Mouse (Mus musculus) heart, embryonic 16.5 days (tissue): ENCODE measurements at regions not wholly inside any gene's neighbourhood (a gene's known extent, or its start where the extent isn't known, plus 50 kb on each side); places are given as distances from the start of the nearest gene placed in this dataset.
"Not testable (repeated sequence)": the region's sequence is repeated elsewhere in the genome, so short reads cannot be mapped to it uniquely, and the experiment has no call there.

Source experiments
- ATAC-seq: fragments of 200-750 bp; cut with Nextera tagmentation; replicated peaks from 2 replicates; pipeline ENCODE4 v1.8.0; 2017; ENCODE audit warnings: moderate number of reproducible peaks; ENCODE audit not compliant: insufficient read depth, low FRiP score; ENCODE audit errors: extremely low read depth
- H3K27ac ChIP-seq: fragments of 300-500 bp; sonication (generic); 2 replicates; pipeline ENCODE4 v1.5.1; 2014; ENCODE audit warnings: mild to moderate bottlenecking, low read length, control low read depth, moderate library complexity
- H3K27me3 ChIP-seq: fragments of 300-500 bp; sonication (generic); 2 replicates; pipeline ENCODE4 v1.6.1; 2014; ENCODE audit warnings: low read length, mixed read lengths; ENCODE audit not compliant: control insufficient read depth, insufficient read depth
- H3K36me3 ChIP-seq: fragments of 300-500 bp; sonication (generic); 2 replicates; pipeline ENCODE4 v1.6.1; 2014; ENCODE audit not compliant: control insufficient read depth, insufficient read depth
- H3K4me1 ChIP-seq: fragments of 300-500 bp; sonication (generic); 2 replicates; pipeline ENCODE4 v1.6.1; 2014; ENCODE audit warnings: low read length, mixed read lengths; ENCODE audit not compliant: control insufficient read depth, insufficient read depth
- H3K4me2 ChIP-seq: fragments of 300-500 bp; sonication (generic); 2 replicates; pipeline ENCODE4 v1.6.1; 2014; ENCODE audit warnings: low read depth, mild to moderate bottlenecking, control low read depth, low read length
- H3K4me3 ChIP-seq: fragments of 300-500 bp; sonication (generic); 2 replicates; pipeline ENCODE4 v1.5.1; 2014; ENCODE audit warnings: mild to moderate bottlenecking, control low read depth, low read length
- H3K9ac ChIP-seq: fragments of 300-500 bp; sonication (generic); 2 replicates; pipeline ENCODE4 v1.6.1; 2014; ENCODE audit warnings: low read length, control low read depth
- H3K9me3 ChIP-seq: fragments of 300-500 bp; sonication (generic); replicated peaks from 2 replicates; pipeline ENCODE4 v1.6.1; 2016; ENCODE audit warnings: low read length; ENCODE audit not compliant: control insufficient read depth
- WGBS: fragments of 180-500 bp; shearing (Covaris S2); extraction: QIAGEN DNeasy Blood & Tissue Kit; methylation state at CpG from one replicate; pipeline ENCODE4 v1.1.7; 2014; 5-methylcytosine and 5-hydroxymethylcytosine counted together

- Histone ChIP-seq H3K4me2 (no peak overlapping the region), H3K9ac (no peak overlapping the region)
- WGBS, result 88% methylated on average over 2 of the region's 2 CpGs
Measured at GRCm38 (mm10) chr17:79547075-79547474, 64.6 kb upstream of the Rmdn2 start.

DNA sequence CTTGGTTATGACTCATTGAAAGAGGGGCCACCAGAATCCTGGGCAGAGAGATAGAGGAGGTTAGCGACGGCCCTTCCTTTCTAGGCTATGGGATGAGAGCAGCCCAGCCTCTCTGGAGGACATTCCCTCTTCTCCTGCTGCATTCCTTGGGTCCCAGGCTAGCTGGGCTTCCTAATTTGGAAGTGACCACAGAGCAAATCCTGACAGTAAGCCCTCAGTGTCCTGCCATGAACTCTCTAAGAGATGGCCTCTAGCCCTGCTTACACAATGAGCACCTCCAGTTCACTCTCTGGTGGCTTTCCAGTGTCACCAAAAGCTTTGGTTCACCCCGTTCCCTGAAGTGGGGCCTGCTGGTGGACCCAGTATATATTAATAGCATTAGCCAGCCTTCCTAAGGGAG is 64.1 kb upstream of the Rmdn2 start:
- Histone ChIP-seq H3K4me2 (no peak overlapping the region), H3K4me3 (no peak overlapping the region), H3K27ac (no peak overlapping the region), H3K27me3 (no peaks in the 10 kb centered on the region), H3K9ac (no peak overlapping the region), H3K36me3 (no peaks in the 10 kb centered on the region), H3K9me3 (no peaks in the 10 kb centered on the region), H3K4me1 (peaks cover 21% of the 10 kb centered on the region)
- ATAC-seq, result no peak
- 53% methylated on average over 3 of the region's 3 CpGs for whole genome bisulfite sequencing

More at GRCm38 (mm10) chr17:79547075-79547474, 64.6 kb upstream of the Rmdn2 start:
- no peak for ATAC-seq
- no peak overlapping the region for H3K4me3 ChIP-seq
- H3K36me3 ChIP-seq, result no peaks in the 10 kb centered on the region
- peaks cover 21% of the 10 kb centered on the region for H3K4me1 ChIP-seq
- no peaks in the 10 kb centered on the region for H3K27me3 ChIP-seq
- no peak overlapping the region for H3K27ac ChIP-seq
- no peaks in the 10 kb centered on the region for H3K9me3 ChIP-seq

DNA sequence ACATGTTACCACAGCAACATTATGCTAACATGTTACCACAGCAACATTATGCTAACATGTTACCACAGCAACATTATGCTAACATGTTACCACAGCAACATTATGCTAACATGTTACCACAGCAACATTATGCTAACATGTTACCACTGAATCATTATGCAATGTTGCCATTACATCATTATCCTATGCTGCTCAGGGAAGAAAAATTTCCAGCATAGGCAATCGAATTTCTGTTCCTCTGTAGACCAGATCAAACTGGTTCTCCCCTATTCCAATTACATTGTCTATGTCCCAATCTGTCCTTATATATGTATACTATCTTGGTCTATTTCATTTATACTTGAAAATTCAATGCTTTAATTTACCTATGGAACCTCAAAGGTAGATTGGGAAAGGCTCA is 61.3 kb upstream of the Rmdn2 start:
- not testable (repeated sequence) for H3K4me1 ChIP-seq, H3K9ac ChIP-seq, H3K4me3 ChIP-seq, H3K36me3 ChIP-seq, H3K9me3 ChIP-seq, H3K4me2 ChIP-seq, H3K27ac ChIP-seq, H3K27me3 ChIP-seq, ATAC-seq
- WGBS, result 77% methylated on average over 1 of the region's 1 CpGs

- H3K4me2 ChIP-seq, result no peak overlapping the region
- 0 out of 2 replicates have a peak, but pooled peaks cover 4% of the 10 kb centered on the region for H3K9me3 ChIP-seq
- ATAC-seq, result no peak
- no peak overlapping the region for H3K4me3 ChIP-seq
- WGBS, result 54% methylated on average over 2 of the region's 2 CpGs
- no peak overlapping the region for H3K27ac ChIP-seq
- no peaks in the 10 kb centered on the region for H3K4me1 ChIP-seq
- no peaks in the 10 kb centered on the region for H3K36me3 ChIP-seq
- H3K9ac ChIP-seq, result no peak overlapping the region
- no peaks in the 10 kb centered on the region for H3K27me3 ChIP-seq
Measured at GRCm38 (mm10) chr17:79553850-79554249, 57.8 kb upstream of the Rmdn2 start.

- H3K4me2 ChIP-seq, result no peak overlapping the region
- H3K27ac ChIP-seq, result no peak overlapping the region
- H3K4me1 ChIP-seq, result no peaks in the 10 kb centered on the region
- H3K9ac ChIP-seq, result no peak overlapping the region
- H3K9me3 ChIP-seq, result peaks cover 18% of the 10 kb centered on the region
- no peak overlapping the region for H3K4me3 ChIP-seq
- no peaks in the 10 kb centered on the region for H3K27me3 ChIP-seq
- H3K36me3 ChIP-seq, result no peaks in the 10 kb centered on the region
- no peak for ATAC-seq
- 67% methylated on average over 1 of the region's 1 CpGs for WGBS
Measured at GRCm38 (mm10) chr17:79555593-79555992, 56.1 kb upstream of the Rmdn2 start.
